Mouse (Mus musculus) limb, embryonic 14.5 days (tissue): ENCODE measurements around the gene Myo18b. TPM values are rescaled to one million over a fixed set of nuclear protein-coding genes. Genes with fewer than 3 reads are reported as not detected.

Experiments used
- ATAC-seq: fragments of 200-750 bp; cut with Nextera tagmentation; 2 replicates; pipeline ENCODE4 v1.8.0; 2017; ENCODE audit warnings: low read depth, moderate number of reproducible peaks, moderate TSS enrichment; ENCODE audit not compliant: low FRiP score
- DNase-seq: peaks from one replicate; pipeline ENCODE4 v3.0.0-alpha.2; 2015; ENCODE audit warnings: low spot score
- H3K27ac ChIP-seq: fragments of 300-500 bp; sonication (generic); replicated peaks from 2 replicates; pipeline ENCODE4 v1.5.1; 2014; ENCODE audit warnings: low read depth, mild to moderate bottlenecking, low read length, moderate library complexity, mixed read lengths
- H3K27me3 ChIP-seq: fragments of 300-500 bp; sonication (generic); 2 replicates; pipeline ENCODE4 v1.6.1; 2014; ENCODE audit warnings: low read length, mixed read lengths; ENCODE audit not compliant: control insufficient read depth, insufficient read depth
- H3K36me3 ChIP-seq: fragments of 300-500 bp; sonication (generic); 2 replicates; pipeline ENCODE4 v1.6.1; 2014; ENCODE audit warnings: mild to moderate bottlenecking, low read length, moderate library complexity, mixed read lengths; ENCODE audit not compliant: control insufficient read depth, insufficient read depth
- H3K4me1 ChIP-seq: fragments of 300-500 bp; sonication (generic); 2 replicates; pipeline ENCODE4 v1.6.1; 2014; ENCODE audit warnings: antibody characterized with exemption, low read length, mixed read lengths; ENCODE audit not compliant: control insufficient read depth, insufficient read depth
- H3K4me2 ChIP-seq: fragments of 300-500 bp; sonication (generic); replicated peaks from 2 replicates; pipeline ENCODE4 v1.6.1; 2014; ENCODE audit warnings: low read depth, mild to moderate bottlenecking, low read length, moderate library complexity; ENCODE audit not compliant: severe bottlenecking
- H3K4me3 ChIP-seq: fragments of 300-500 bp; sonication (generic); replicated peaks from 2 replicates; pipeline ENCODE4 v1.5.1; 2014; ENCODE audit warnings: low read length
- H3K9ac ChIP-seq: fragments of 300-500 bp; sonication (generic); 2 replicates; pipeline ENCODE4 v1.6.1; 2014; ENCODE audit warnings: mild to moderate bottlenecking, low read depth, low read length, moderate library complexity; ENCODE audit not compliant: severe bottlenecking
- H3K9me3 ChIP-seq: fragments of 300-500 bp; sonication (generic); 2 replicates; pipeline ENCODE4 v1.6.1; 2016; ENCODE audit warnings: low read length; ENCODE audit not compliant: control insufficient read depth
- POLR2A ChIP-seq: fragments of 200-500 bp; IDR thresholded peaks from 2 replicates; pipeline ENCODE4 v1.8.0; 2012; ENCODE audit warnings: inconsistent platforms, mild to moderate bottlenecking, moderate library complexity, borderline replicate concordance; ENCODE audit not compliant: insufficient read depth, insufficient read length; ENCODE audit errors: extremely low read depth
- WGBS: fragments of 180-500 bp; shearing (Covaris S2); extraction: QIAGEN DNeasy Blood & Tissue Kit; methylation state at CpG from one replicate; pipeline ENCODE4 v1.1.7; 2014; 5-methylcytosine and 5-hydroxymethylcytosine counted together
- polyA plus RNA-seq, 2 experiments: library from polyadenylated mRNA; depleted of rRNA in 1 of 2; stranded (reverse) in 1 of 2; unstranded in 1 of 2; fragments of >200 nt; fragmentation: Nextera tagmentation in 1 of 2; extraction: Ambion mirVana in 1 of 2; gene quantifications; 2 replicates each; pipeline versions ENCODE4 v1.2.1 to v1.2.3; 2012 to 2014

Myo18b gene
- polyA plus RNA-seq, 2 experiments: 3.7 to 6.5 TPM

GRCm38 (mm10) chr5:112924806-112925205 lies 28.6 kb upstream of the Myo18b start:
- DNase-seq (no peak), ATAC-seq (no peak)
- no peak overlapping the region for H3K27ac ChIP-seq
- H3K4me2 ChIP-seq: no peak overlapping the region
- H3K9me3 ChIP-seq: no peaks in the 10 kb centered on the region
- H3K4me3 ChIP-seq: no peak overlapping the region
- H3K4me1 ChIP-seq: no peaks in the 10 kb centered on the region; the same call in 1 of the 2 replicates
- H3K9ac ChIP-seq: no peak overlapping the region
- no peak for TF ChIP-seq POLR2A
- H3K27me3 ChIP-seq: no peaks in the 10 kb centered on the region
- peaks cover 6% of the 10 kb centered on the region; the same call in 1 of the 2 replicates for H3K36me3 ChIP-seq
- WGBS: 84% methylated on average over 8 of the region's 8 CpGs

GRCm38 (mm10) chr5:112923841-112924240 lies 27.7 kb upstream of the Myo18b start:
- H3K4me3 ChIP-seq: no peak overlapping the region
- no peak overlapping the region for H3K27ac ChIP-seq
- 0 out of 2 replicates have a peak, but pooled peaks cover 3% of the 10 kb centered on the region for H3K36me3 ChIP-seq
- no peak for TF ChIP-seq POLR2A
- no peaks in the 10 kb centered on the region; the same call in 1 of the 2 replicates for H3K4me1 ChIP-seq
- 93% methylated on average over 14 of the region's 14 CpGs for WGBS
- no peak for ATAC-seq
- DNase-seq: no peak
- H3K9ac ChIP-seq: no peak overlapping the region
- no peaks in the 10 kb centered on the region for H3K9me3 ChIP-seq
- no peak overlapping the region for H3K4me2 ChIP-seq
- H3K27me3 ChIP-seq: no peaks in the 10 kb centered on the region

DNA sequence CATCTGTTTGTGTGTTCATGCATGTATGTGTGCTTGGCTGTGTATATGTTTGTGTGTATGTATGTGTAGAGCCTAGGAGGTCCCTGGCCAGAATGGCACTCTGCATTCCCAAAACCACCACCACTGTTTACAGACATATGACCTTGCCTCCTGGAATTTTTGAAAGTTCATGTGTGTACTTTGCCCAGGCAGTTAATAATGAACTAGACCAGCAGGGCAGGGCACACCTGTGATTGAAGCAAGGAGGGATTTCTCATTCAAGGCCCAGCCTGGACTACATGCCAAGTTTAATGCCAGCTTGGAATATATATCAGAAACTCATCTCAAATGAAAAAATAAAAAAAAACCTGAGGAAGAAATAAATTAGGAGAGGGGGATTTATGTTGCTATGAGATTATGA lies 25.8 kb upstream of the Myo18b start:
- ATAC-seq (no peak), DNase-seq (no peak)
- H3K4me2 ChIP-seq: no peak overlapping the region
- no peak overlapping the region for H3K27ac ChIP-seq
- H3K27me3 ChIP-seq: no peaks in the 10 kb centered on the region
- H3K36me3 ChIP-seq: 0 out of 2 replicates have a peak, but pooled peaks cover 3% of the 10 kb centered on the region
- H3K9ac ChIP-seq: no peak overlapping the region
- no peak for TF ChIP-seq POLR2A
- H3K9me3 ChIP-seq: no peaks in the 10 kb centered on the region
- no peaks in the 10 kb centered on the region for H3K4me1 ChIP-seq
- H3K4me3 ChIP-seq: no peak overlapping the region

DNA sequence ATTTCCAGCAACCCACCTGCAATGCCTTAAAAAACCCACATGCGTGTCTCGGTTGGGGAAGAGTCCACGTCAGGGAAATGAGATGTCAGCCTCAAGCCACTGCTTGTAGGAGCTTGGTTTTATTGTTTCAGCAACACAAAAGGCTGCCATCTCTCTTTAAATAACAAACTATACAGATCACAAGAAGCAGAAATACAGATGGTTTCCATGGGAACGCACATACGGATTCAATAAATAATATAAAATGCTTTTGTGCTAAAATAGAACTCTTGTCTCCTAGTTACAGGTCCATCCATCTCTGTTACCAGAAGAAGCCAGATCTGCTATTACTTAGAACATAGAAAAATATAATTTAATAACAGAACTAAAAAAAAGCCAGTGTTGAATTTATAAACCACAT lies 14.2 kb upstream of the Myo18b start:
- Histone ChIP-seq H3K9me3 (no peaks in the 10 kb centered on the region), H3K27me3 (no peaks in the 10 kb centered on the region), H3K4me1 (no peaks in the 10 kb centered on the region), H3K36me3 (peaks cover 5% of the 10 kb centered on the region; the same call in 1 of the 2 replicates), H3K9ac (no peak overlapping the region), H3K4me3 (no peak overlapping the region), H3K4me2 (no peak overlapping the region), H3K27ac (no peak overlapping the region)
- DNase-seq: peak; percentile 37
- no peak for TF ChIP-seq POLR2A
- ATAC-seq: no peak
- WGBS: 74% methylated on average over 5 of the region's 5 CpGs

DNA sequence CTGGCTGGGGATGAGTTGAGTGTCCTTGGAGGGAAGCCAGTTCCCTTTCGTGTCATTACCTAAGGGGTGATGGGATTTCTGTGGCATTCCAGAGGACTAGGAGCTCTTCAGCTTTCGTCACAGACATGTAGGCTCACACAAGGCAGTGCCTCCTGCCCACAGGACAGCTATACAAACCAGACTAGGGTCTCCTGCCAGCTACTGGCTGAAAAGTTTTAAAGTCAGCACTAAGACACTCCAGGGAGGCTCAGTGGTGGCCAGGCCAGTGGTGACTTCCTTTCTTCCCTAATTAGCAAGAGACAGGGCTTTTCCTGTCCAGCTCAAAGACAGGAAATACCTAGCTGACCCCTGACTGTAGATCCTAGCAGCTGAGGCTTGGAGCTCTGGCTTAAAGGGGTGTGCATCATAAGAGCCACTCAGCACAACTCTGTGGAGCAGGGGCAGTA lies 12.0 kb upstream of the Myo18b start:
- no peak overlapping the region for H3K4me2 ChIP-seq
- H3K9me3 ChIP-seq: no peaks in the 10 kb centered on the region
- ATAC-seq (no peak), DNase-seq (no peak)
- H3K9ac ChIP-seq: no peak overlapping the region
- WGBS: 25% methylated on average over 2 of the region's 2 CpGs
- H3K4me3 ChIP-seq: no peak overlapping the region
- no peak for TF ChIP-seq POLR2A
- no peaks in the 10 kb centered on the region for H3K4me1 ChIP-seq
- no peaks in the 10 kb centered on the region for H3K36me3 ChIP-seq
- no peak overlapping the region for H3K27ac ChIP-seq
- H3K27me3 ChIP-seq: no peaks in the 10 kb centered on the region

DNA sequence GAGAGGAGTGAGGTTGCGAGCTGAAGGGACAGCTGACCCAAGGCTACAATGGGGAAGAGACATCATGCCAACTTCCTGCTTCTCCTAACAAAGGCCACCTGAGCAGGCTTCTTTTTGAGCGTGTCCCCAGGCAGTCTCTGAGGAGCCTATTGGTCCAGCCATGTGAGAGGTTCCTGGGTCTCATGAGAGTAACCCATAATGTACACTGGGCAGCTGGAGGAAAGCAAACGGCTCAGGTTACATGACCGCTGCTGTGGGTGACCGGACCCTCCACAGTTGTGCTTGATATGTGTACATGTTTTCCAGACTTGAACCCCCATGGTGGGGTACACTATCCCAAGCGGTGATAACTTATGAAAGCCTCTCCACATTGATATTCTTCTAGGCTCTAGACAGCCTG lies 11.3 kb upstream of the Myo18b start:
- ATAC-seq (no peak; the same call in 1 of the 2 replicates), DNase-seq (no peak)
- Histone ChIP-seq H3K4me1 (no peaks in the 10 kb centered on the region), H3K4me2 (no peak overlapping the region), H3K27ac (no peak overlapping the region), H3K4me3 (no peak overlapping the region), H3K9ac (no peak overlapping the region), H3K36me3 (no peaks in the 10 kb centered on the region), H3K9me3 (no peaks in the 10 kb centered on the region), H3K27me3 (no peaks in the 10 kb centered on the region)
- TF ChIP-seq POLR2A: no peak
- 49% methylated on average over 6 of the region's 6 CpGs for WGBS
